Mouse (Mus musculus) myocyte (in vitro differentiated cells): ENCODE results near the gene Rab30.

Experiments
- POLR2A ChIP-seq: IDR thresholded peaks from one replicate; pipeline ENCODE4 v1.6.1; 2011; ENCODE audit warnings: low read depth, mild to moderate bottlenecking, control low read depth, moderate library complexity; ENCODE audit not compliant: insufficient read length
- TCF12 ChIP-seq: IDR thresholded peaks from one replicate; pipeline ENCODE4 v1.6.1; 2011; ENCODE audit warnings: mild to moderate bottlenecking, control low read depth; ENCODE audit not compliant: poor library complexity, insufficient read depth, severe bottlenecking
- TCF3 ChIP-seq: IDR thresholded peaks from one replicate; pipeline ENCODE4 v1.6.1; 2011; ENCODE audit warnings: low read depth, control low read depth; ENCODE audit not compliant: insufficient read length

DNA sequence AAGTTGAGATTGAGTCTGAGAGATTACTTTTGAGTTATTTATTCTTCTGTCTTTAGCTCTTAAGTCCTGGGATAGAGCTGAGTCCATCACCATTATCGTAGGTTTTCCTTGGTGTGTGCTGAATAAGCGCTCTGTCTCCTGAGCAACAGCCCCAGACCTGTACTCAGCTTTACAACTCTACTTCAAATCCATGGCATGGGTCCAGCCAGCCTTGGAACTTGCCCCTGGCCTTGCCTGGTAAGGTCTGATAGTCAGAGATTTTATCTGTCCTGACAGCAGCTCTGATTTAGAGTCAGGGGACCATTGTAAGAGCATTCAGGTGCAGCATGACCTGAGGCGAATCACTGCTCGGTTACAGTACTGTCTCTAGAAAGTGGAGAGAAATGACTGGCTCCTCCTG lies 66.1 kb downstream of the Rab30 start:
- TF ChIP-seq TCF12 (no peak), POLR2A (no peak), TCF3 (no peak)
